Mouse (Mus musculus) neutrophil, adult 5-6 weeks (primary cell): ENCODE measurements at regions not wholly inside any gene's neighbourhood (a gene's known extent, or its start where the extent isn't known, plus 50 kb on each side); places are given as distances from the start of the nearest gene placed in this dataset.

ENCODE experiments used
- ATAC-seq: fragments of 151-379, 151-347 bp; 2 replicates; pipeline ENCODE4 v1.8.0; 2017; ENCODE audit warnings: mild to moderate bottlenecking, moderate TSS enrichment; ENCODE audit not compliant: insufficient number of reproducible peaks, poor library complexity, low FRiP score, severe bottlenecking; ENCODE audit errors: extremely low read depth

GRCm38 (mm10) chr7:125188986-125189385, 255.5 kb upstream of the Kdm8 start:
- no peak for ATAC-seq

- no peak for ATAC-seq
Observed at GRCm38 (mm10) chr7:125190067-125190466, 254.4 kb upstream of the Kdm8 start.

GRCm38 (mm10) chr7:125191313-125191712, 253.2 kb upstream of the Kdm8 start:
- ATAC-seq, result no peak

- no peak for ATAC-seq
Observed at GRCm38 (mm10) chr7:125211346-125211973, 233.0 kb upstream of the Kdm8 start.

GRCm38 (mm10) chr7:125214036-125214435, 230.4 kb upstream of the Kdm8 start:
- ATAC-seq, result no peak

GRCm38 (mm10) chr7:125217630-125218029, 226.8 kb upstream of the Kdm8 start:
- ATAC-seq, result no peak

GRCm38 (mm10) chr7:125222684-125223083, 221.8 kb upstream of the Kdm8 start:
- ATAC-seq, result no peak

GRCm38 (mm10) chr7:125234911-125235310, 209.6 kb upstream of the Kdm8 start:
- ATAC-seq, result no peak

- no peak for ATAC-seq
Observed at GRCm38 (mm10) chr7:125237026-125237425, 207.4 kb upstream of the Kdm8 start.

- ATAC-seq, result no peak
Observed at GRCm38 (mm10) chr7:125243021-125243420, 201.5 kb upstream of the Kdm8 start.

- ATAC-seq, result no peak
Observed at GRCm38 (mm10) chr7:125248386-125248785, 196.1 kb upstream of the Kdm8 start.

GRCm38 (mm10) chr7:125250385-125250784, 194.1 kb upstream of the Kdm8 start:
- ATAC-seq, result no peak

GRCm38 (mm10) chr7:125250970-125251585, 193.4 kb upstream of the Kdm8 start:
- no peak for ATAC-seq

GRCm38 (mm10) chr7:125254302-125254701, 190.2 kb upstream of the Kdm8 start:
- ATAC-seq, result no peak

- ATAC-seq, result no peak
Observed at GRCm38 (mm10) chr7:125259016-125259415, 185.5 kb upstream of the Kdm8 start.

GRCm38 (mm10) chr7:125262133-125262532, 182.3 kb upstream of the Kdm8 start:
- ATAC-seq, result no peak

GRCm38 (mm10) chr7:125262672-125263365, 181.7 kb upstream of the Kdm8 start:
- ATAC-seq, result no peak

- no peak for ATAC-seq
Observed at GRCm38 (mm10) chr7:125263756-125264155, 180.7 kb upstream of the Kdm8 start.

GRCm38 (mm10) chr7:125270711-125271110, 173.8 kb upstream of the Kdm8 start:
- no peak for ATAC-seq

- no peak for ATAC-seq
Observed at GRCm38 (mm10) chr7:125271356-125271755, 173.1 kb upstream of the Kdm8 start.
